Mouse (Mus musculus) E14TG2a.4 (cell line): ENCODE measurements around the gene Treh.

ENCODE experiments used
- CTCF ChIP-seq: conservative IDR thresholded peaks from 2 replicates; pipeline ENCODE4 v1.5.1; 2014; ENCODE audit warnings: low read length
- POU5F1 ChIP-seq: IDR thresholded peaks from 2 replicates; pipeline ENCODE4 v1.6.1; 2014; ENCODE audit warnings: low read length, borderline replicate concordance

GRCm38 (mm10) chr9:44652027-44652426 lies 21.0 kb upstream of the Treh start:
- TF ChIP-seq CTCF (peak; percentile 53), POU5F1 (no peak)
